Mouse (Mus musculus): ENCODE results near the gene Eml1.

Eml1 gene

GRCm38 (mm10) chr12:108422495-108422857 lies 51.7 kb downstream of the Eml1 start:
- DNase-seq (ENCODE audit: low spot score) = peak; percentile 49

- peak; percentile 87 for DNase-seq (ENCODE audit: low spot score)
Observed at GRCm38 (mm10) chr12:108422858-108423631, 52.3 kb downstream of the Eml1 start.

GRCm38 (mm10) chr12:108430964-108431363 lies 60.2 kb downstream of the Eml1 start:
- no peak for DNase-seq (ENCODE audit: low spot score)

- no peak for DNase-seq (ENCODE audit: low spot score)
Observed at GRCm38 (mm10) chr12:108431714-108432113, 61.0 kb downstream of the Eml1 start.

- no peak for DNase-seq (ENCODE audit: low spot score)
Observed at GRCm38 (mm10) chr12:108432578-108432977, 61.8 kb downstream of the Eml1 start.

- no peak for DNase-seq (ENCODE audit: low spot score)
Observed at GRCm38 (mm10) chr12:108433030-108433429, 62.3 kb downstream of the Eml1 start.

- DNase-seq (ENCODE audit: low spot score) = peak; percentile 53
Observed at GRCm38 (mm10) chr12:108433498-108433897, 62.7 kb downstream of the Eml1 start.

GRCm38 (mm10) chr12:108435444-108436015 lies 64.8 kb downstream of the Eml1 start:
- DNase-seq (ENCODE audit: low spot score) = no peak

- DNase-seq (ENCODE audit: low spot score) = peak; percentile 34
Observed at GRCm38 (mm10) chr12:108436029-108436923, 65.5 kb downstream of the Eml1 start.

- DNase-seq (ENCODE audit: low spot score) = no peak
Observed at GRCm38 (mm10) chr12:108437446-108437845, 66.7 kb downstream of the Eml1 start.

- peak; percentile 40 for DNase-seq (ENCODE audit: low spot score)
Observed at GRCm38 (mm10) chr12:108443271-108443670, 72.5 kb downstream of the Eml1 start.

GRCm38 (mm10) chr12:108443708-108444107 lies 73.0 kb downstream of the Eml1 start:
- no peak for DNase-seq (ENCODE audit: low spot score)

- DNase-seq (ENCODE audit: low spot score) = no peak
Observed at GRCm38 (mm10) chr12:108444166-108445115, 73.7 kb downstream of the Eml1 start.

- DNase-seq (ENCODE audit: low spot score) = no peak
Observed at GRCm38 (mm10) chr12:108446721-108447120, 76.0 kb downstream of the Eml1 start.

- DNase-seq (ENCODE audit: low spot score) = no peak
Observed at GRCm38 (mm10) chr12:108448396-108448795, 77.6 kb downstream of the Eml1 start.

- no peak for DNase-seq (ENCODE audit: low spot score)
Observed at GRCm38 (mm10) chr12:108449935-108450334, 79.2 kb downstream of the Eml1 start.

GRCm38 (mm10) chr12:108450546-108450945 lies 79.8 kb downstream of the Eml1 start:
- no peak for DNase-seq (ENCODE audit: low spot score)

GRCm38 (mm10) chr12:108452151-108452874 lies 81.6 kb downstream of the Eml1 start:
- DNase-seq (ENCODE audit: low spot score) = no peak

- DNase-seq (ENCODE audit: low spot score) = no peak
Observed at GRCm38 (mm10) chr12:108453561-108454044, 82.8 kb downstream of the Eml1 start.

GRCm38 (mm10) chr12:108455004-108455403 lies 84.2 kb downstream of the Eml1 start:
- no peak for DNase-seq (ENCODE audit: low spot score)

- no peak for DNase-seq (ENCODE audit: low spot score)
Observed at GRCm38 (mm10) chr12:108472898-108473297, 102.1 kb downstream of the Eml1 start.
